Mouse (Mus musculus): Measurements from ENCODE around the gene Nfyb. TPM values are rescaled to one million over a fixed set of nuclear protein-coding genes. Genes with fewer than 3 reads are reported as not detected.

Nfyb gene
- 10 to 100 TPM; 38.9 to 40.5 TPM for total RNA-seq (2021)
- long read RNA-seq, experiment 1, transcript Nfyb-204 (8 exons, 2,554 nt) = major isoform, 18 of 47 reads
- long read RNA-seq, experiment 1, partial matches to known transcripts = 4 of 47 reads
- long read RNA-seq, experiment 1, other reads (novel, unspliced or antisense) = 25 of 47 reads
- long read RNA-seq, experiment 2, transcript Nfyb-204 (8 exons, 2,554 nt) = major isoform, 15 of 45 reads
- long read RNA-seq, experiment 2, partial matches to known transcripts = 4 of 45 reads
- long read RNA-seq, experiment 2, other reads (novel, unspliced or antisense) = 26 of 45 reads

DNA sequence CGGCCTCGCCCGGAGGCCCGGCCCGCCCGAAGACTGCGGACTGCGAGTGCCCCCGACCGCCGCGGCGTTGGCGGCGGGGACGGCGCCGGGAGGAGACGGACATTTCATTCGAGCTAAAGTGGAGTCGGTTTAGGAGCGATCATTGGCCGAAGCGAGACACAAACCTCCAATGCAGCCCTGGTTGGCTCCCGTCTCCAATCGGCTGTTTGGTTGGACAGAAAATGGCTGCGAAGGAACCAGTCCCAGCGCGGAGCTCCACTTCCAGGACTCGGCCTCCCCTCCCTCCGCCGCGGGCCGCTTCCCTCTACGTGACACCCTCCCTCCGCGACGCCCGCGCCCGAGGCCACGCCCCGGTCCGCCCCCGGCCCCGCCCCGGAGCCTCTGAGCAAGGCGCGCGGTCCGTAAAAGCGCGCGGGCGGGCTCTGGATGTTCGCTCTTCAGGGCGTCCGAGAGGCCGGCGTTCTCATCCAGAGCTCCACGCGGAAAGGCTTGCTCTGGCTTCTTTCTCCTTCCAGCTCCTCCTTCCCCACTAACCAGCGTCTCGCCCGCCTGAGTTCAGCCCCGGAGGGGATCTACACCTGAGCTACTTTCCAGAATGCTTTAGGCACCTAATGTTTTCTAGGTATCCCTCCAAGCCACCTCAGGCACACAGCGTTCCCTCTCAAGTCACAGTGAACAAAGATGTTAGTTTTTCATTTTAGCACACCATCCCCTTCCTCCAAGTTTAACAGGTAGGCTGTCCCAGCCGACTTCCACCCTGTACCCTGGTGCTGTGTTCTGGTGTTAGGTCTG lies at the start of gene Nfyb:
Gene Nfyb, minus strand, starts transcription at position 305 of the 792 bp plus-strand sequence.
- DNase-seq = peak; percentile 97

DNA sequence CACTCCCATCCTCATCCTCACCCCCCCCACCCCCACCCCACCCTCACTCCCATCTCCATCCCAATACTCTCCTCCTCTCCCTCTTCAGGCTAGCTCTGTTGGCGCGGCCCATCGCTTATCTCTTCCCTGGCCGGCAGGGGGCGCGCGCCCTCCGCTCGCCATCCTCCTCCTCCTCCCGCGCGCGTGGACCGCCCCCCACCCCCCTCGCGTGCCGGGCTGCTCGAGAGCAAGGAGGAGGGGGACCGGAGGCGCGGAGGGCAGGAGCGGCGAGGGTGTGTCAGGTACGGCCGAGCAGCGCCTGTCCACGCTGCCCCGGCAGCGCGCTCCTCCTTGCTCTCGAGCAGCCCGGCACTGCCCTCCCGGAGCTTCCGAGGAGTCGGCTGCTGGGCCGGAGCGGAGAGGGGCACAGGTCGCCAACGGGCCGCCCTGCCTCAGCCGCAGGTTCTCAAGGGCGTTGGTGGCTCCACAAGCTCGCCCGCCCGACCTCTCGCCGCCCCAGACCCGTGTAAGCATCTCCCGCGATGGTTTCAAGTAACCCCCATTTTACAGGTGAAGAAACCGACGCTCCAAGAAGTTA lies 48.0 kb upstream of the Nfyb start:
- peak; percentile 82 for DNase-seq

DNA sequence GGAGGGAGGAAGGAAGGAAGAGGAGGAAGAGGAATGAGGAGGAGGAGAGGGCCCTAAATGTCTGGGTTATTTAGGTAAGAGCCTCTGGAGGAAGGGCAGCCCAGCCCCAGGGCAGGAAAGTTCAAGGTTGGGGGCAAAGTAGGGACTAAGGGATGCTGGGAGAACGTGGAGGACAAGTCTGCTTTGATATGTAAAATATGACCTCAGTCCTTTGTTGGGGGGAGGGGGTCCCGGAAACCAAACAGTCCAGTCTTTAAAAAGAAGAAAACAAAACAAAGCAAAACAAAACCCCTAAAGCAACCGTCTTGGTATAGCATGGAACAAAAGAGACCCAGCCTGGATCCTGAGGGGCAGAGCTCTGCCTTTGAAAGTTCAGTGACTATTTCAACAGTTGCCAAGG lies 45.4 kb upstream of the Nfyb start:
- DNase-seq = no peak

DNA sequence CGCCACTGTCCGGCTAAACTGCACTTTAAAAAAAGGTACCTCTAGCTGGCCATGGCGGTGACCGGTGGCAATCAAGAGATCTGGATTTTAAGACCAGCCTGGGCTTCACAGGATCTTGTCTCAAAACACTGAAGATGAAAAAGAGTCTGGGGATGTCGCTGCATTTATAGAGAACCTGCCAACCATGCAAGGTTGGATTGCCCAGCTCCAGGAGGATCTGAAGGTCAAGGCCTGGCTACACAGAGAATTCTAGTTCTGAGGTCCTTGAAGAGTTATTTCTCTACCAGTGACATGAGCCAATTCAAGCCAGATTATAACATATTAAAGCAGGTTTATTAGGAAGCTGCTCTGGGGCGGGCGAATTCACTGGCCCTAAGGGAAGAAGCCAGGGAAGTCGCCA lies 44.9 kb upstream of the Nfyb start:
- no peak for DNase-seq

DNA sequence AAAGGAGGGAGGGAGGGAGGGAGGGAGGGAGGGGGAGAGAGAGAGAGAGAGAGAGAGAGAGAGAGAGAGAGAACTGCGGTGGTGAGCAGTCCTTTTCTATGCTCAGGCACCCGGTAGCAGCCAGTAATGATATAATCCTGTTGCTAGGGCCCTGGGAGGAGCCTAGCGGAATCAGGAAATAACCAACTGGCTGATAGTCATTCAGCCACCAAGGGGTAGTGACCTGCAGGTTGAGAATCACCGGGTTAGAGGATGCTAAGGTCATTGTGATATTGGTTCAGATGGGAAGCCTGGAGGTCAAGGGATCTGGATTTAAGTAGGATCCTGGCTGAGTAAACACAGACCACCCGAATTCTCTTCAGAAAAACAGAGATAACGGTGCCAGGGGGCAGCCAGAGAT lies 44.2 kb upstream of the Nfyb start:
- no peak for DNase-seq

DNA sequence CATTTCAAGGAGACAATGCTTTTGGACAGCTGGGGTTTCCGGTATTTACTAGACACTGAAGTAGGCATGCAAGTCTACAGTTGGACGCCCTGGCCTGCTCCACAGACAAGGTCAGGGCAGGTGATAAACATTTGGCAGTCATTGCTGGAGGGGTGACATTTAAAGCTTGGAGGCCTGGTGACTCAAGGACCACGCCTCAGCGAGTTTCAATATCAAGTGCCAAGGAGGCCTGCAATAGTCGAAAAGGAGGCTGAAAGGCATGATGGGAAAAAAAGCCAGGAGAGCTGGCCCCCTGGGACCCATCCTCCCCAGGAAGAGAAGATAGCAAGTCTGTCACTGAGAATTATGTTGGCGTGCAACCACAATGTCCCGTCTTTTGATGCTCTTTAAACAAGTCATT lies 43.3 kb upstream of the Nfyb start:
- DNase-seq = no peak

DNA sequence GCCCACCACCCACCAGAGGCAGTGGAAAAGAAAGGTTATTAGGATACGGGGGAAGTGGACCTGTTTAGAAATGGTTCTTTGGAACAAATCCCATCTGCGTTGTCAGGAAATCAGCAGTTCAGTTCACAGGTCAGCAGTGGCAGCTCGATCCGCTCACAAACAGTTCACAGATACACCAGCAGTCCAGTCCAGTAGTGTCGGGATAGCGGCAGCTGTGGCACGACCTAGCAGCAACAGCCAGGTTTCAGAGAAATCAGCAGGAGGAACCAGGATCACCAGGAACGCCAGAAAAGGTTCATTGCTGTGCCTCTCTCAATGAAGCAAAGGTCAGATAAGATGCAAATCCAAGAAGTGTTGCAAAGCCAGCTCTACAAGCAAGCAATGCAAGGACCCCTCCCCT lies 42.5 kb upstream of the Nfyb start:
- DNase-seq = no peak

DNA sequence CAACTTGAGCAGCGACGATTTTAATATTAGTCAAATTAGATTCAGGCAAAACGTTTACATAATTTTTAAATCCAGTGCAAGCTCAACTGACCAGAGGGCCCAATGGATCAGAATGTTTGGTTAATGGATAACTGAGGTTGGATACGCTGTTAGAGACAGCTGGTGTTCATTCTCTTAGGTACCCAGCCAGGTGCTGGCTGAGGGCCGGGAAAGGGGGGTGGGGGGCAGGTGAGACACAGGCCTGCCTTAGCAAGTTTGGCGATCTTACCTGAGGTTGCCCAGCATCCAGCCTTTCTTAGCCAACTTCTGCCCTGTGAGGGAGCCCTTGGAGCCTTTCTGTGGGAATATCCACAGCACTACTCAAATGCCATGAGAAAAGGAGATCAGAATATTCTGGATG lies 41.2 kb upstream of the Nfyb start:
- DNase-seq = no peak

DNA sequence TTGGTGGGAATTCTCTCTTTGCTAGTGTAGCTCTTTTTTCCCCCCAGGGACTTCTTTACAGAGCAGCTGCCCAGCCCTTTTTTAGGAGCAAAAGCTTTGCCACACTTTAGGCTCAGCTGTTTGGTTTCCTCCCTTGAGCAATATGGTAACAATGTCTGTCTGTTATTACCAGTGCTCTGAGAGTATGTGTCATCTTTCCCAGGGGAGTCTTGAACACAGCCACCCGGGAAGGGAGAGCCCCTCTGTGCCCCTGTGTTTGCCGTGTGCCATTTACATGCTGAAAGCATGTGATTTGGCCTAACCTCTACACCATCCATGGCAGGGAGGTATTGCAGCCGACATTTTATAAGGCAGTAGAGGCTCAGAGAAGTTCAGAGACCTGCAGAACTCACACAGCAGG lies 40.5 kb upstream of the Nfyb start:
- DNase-seq = no peak

DNA sequence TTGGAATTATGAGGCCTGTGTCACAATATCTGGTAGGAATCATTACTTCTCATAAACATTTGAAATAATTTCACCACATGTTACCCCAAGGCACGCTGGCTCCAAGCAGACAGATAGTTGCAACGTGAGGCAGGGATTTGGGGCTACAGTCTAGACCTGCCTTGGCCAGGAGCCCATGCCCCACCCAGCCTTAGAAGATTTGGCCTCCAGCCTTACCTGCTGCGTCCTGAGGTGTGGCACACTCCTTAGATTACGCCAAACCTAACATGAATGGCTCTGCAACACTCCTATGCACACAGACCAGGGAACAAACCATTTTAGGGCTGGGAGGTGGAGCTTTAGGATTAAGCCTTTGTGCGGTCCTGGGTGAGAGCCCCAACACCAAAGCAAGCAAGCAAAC lies 36.1 kb upstream of the Nfyb start:
- no peak for DNase-seq

DNA sequence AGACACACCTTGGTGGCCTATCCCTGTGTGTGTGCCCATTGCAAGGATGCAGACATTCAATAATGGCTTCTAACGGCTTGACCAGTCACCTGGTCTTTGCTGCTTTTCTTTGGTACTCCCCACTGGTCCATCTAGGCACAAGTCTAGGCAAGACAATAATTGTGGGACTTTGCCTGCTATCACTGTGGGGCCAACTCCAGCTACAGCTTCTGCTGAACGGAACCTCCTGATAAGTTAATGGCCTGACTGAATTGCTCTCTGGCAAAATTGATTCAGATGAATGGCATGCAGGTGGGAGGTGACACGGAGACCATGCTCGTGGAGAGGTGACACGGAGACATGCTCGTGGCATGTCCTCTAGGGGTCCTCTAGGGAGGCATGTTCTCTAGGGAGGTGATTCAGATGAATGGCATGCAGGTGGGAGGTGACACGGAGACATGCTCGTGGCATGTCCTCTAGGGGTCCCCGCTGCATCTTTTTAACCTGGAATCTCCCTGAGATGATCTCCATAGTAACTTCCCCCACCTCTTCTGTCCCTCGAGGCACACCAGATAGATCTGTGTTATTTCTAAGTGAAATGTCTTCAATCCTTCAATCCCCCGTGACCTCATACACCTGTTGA lies 34.5 kb upstream of the Nfyb start:
- no peak for DNase-seq

DNA sequence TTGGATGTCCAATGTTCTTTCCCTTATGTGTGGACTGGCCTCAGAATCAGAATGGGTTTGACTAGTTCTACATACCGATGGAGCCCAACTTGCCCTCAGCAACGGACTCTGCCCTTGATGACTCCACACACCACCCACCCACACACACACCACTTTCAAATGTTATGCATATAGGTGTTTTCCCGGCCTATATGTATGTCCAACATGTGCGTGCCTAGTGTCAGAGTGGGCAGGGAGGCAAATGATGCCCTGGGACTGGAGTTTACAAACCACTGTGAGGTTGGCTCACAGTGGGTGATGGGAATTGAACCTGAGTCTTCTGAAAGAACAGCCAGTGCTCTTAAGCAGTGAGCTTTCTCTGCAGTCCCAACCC lies 33.2 kb upstream of the Nfyb start:
- no peak for DNase-seq

DNA sequence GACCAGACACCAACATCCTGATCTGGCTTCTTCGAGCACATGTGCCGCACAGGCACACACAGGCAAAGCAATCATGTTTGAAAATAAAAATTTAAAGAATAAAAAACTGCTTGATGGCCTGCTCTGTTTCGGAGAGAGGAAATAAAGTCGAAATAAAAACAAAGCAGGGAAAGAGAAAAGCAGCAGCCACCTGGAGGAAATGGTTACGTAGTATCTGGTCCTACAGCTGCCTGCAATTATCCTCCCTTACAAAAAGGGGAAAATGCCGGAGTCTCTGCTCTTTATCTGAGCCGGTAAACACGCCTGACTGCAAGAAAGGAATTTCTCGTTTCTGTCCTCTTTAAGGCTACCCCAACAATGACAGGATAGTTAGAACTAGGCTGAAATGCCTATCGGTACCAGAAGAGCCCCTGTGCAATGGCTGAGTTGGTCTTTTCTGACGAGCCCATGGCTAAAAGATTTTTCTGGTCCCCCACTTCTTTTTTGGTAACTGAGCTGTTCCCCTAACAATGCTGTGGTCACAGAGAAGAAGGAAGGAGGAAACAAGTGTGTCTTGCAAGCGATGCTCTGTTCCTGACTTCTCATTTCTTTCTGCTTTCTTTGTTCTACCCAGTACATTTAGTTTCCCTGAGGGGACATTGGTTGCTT lies 32.7 kb upstream of the Nfyb start:
- DNase-seq = no peak

DNA sequence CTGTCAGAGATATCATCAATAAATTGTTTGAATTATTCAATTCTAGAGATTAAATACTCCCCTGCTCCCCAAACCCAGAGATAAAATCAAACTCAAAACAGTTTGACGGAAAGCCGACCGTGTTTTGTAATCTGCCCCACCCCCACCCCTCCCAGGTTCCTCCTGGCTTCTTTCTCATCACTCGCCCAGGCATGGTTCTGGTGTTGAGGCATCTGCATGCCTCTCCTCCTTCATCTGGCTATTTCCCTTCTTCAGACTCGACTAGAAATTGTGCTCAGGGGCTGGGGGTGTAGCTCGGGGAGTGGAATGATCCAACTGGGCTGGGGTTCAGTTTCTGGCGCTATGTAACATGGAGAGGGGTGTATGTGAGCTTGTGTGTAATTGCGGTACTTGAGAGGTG lies 31.8 kb upstream of the Nfyb start:
- no peak for DNase-seq

DNA sequence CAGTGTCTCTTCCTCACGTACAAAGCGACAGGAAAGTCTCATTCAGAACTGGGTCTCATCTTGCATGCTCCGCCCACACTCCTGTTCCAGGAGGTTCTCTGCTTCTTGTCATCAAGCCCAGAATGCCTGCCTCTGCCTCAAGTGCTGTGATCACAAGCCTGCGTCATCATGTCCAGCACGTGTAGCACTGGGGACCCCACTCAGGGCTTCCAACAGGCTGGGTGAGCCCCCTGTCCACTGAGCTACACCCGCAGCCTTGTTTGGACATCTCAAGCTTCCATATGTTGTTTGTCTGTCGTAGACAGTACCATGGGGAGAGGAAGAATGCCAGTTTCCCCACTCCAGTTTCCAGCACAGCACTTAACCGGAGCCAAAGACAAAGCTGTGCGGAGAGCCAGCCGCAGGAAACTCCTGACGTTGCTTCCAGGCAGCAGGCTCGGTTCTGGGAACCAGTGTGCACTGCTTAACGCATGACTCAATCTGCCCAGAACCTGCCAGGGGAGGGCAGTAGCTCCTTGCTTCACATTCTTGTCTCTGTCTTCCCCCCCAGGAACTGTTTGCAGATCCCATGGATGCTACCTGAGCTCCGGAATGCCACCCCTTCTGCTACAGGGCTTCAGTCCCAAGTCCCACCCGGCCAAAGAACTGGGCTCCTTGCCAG lies 31.3 kb upstream of the Nfyb start:
- peak; percentile 44 for DNase-seq

DNA sequence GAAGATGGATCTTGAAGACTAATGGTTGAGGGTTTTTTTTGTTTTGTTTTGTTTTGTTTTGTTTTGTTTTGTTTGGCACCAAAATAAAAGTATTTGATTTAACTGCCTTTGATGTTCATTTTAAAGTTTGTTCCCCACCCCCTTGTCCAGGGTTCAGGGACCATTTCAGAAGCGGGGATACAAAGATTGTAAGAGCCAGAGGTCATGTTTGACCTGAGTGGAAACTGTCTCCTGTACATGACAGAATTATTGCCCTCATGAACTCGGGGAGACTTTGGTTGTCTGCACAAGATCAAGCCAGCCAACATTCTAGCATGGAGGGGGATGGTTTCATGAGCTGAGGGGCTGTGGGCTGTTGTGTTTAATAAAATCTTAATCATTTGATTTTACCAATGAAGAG lies 28.4 kb upstream of the Nfyb start:
- DNase-seq = no peak

DNA sequence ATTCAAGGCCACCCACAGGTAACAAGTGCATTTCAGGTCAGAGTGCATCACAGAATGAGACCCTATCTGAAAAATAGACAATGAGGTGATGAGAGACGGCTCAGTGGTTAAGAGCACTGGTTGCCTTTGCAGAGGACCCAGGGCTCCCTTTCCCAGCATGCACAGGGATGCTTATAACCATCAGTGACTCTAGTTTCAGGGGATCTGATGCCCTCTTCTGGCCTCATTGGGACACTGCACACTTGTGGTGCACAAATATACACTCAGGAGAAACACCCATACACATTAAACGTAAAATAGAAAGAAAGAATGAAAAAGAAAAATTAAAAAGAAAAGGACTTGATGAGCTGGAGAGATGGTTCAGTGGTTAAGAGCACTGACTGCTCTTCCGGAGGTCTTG lies 27.8 kb upstream of the Nfyb start:
- no peak for DNase-seq

DNA sequence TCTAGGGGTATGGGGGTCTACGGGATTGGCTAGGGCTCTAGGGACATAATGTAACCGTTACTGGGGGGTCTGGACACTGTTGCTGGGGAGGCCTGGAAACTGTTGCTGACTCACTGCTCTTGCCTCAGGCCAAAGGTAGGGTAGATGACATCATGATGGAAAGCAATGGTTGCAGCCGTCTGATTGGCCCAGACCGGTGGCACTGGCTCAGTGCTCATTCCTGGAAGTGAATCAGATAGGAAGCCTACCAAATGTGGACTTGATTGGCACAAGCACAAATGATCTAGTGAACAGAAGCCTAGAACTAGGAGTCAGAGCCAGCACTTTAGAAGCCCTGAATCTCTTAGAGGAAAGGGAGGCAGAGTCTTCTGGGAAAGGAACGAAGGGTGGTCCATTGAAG lies 26.6 kb upstream of the Nfyb start:
- DNase-seq = no peak

DNA sequence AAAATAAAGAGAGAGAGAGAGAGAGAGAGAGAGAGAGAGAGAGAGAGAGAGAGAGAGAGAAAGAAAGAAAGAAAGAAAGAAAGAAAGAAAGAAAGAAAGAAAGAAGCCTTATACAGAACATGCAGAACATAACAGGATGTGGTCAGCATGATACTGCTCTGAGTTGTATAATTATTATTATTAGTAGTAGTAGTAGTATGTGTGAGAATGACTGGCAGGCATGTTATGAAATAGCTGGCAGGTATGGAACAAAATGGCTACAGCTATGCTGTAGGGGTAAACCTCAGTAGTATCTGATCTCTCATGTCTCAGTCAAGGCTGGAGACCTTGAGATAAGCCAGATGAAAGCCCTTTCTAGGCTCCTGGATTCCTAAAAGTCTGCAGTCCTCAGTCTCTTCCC lies 25.2 kb upstream of the Nfyb start:
- no peak for DNase-seq

DNA sequence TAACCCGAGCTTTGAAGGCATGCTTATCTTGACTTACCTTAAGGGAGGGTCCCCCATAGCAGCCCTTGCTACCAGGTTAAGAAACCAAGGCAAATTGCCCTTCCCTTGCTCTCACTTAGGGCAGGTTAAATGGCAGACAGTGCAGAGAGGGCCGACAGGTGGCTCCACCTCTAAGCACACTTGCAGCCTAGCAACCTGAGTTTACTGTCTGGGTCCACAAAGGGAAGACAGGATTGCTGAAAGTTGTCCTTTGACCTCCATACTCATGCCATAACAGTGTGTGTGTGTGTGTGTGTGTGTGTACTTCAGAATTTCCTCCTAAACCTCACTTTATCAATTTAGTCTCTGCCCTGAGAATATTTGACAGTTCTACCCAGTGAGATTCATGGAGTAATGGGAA lies 18.5 kb upstream of the Nfyb start:
- DNase-seq = no peak

DNA sequence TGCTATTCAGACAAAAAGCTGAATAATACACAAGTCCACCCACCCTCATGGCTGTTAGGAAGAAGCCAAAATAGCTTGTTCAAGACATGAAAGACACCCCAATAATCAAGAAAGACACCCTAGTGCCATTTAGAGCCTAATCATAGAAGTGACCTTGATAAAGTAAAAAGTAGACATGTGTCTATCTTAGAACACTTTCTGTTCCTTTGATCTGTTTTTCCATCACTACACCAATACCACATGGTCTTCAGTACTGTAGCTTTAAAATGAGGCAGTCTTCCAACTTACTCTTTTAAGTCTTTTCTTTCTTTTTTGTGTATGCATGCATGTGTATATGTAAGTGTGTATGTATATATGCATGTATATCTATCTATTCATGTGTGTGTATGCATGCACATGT lies 16.9 kb upstream of the Nfyb start:
- no peak for DNase-seq

DNA sequence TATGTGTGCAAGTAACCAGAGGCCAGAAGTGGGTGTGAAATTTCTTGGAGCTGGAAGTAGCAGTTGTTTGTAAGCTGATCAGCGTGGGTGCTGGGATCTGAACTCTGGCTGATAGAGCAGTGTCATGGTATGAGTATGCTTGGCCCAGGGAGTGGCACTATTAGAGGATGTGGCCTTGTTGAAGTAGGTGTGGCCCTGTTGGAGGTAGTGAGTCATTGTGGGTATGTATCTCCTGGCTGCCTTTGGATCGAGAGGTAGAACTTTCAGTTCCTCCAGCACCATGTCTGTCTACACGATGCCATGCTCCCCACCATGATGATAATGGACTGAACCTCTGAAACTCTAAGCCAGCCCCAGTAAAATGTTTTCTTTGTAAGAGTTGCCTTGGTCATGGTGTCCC lies 16.4 kb upstream of the Nfyb start:
- no peak for DNase-seq

All from gastrocnemius, postnatal 10 days (tissue).